Mouse (Mus musculus) fat pad, adult 2 months (tissue): ENCODE measurements around the gene Cc2d2a.

Experiments
- DNase-seq: peaks from one replicate; pipeline ENCODE4 v3.0.0-alpha.2; 2011; ENCODE audit warnings: low read depth, low spot score; ENCODE audit errors: extremely low read depth

The Cc2d2a gene

GRCm38 (mm10) chr5:43661997-43662961, at the start of gene Cc2d2a:
TSS of gene Cc2d2a (plus strand) at chr5:43662346.
- no peak for DNase-seq

- no peak for DNase-seq
Observed at GRCm38 (mm10) chr5:43621575-43622299, 40.4 kb upstream of the Cc2d2a start.

GRCm38 (mm10) chr5:43625407-43625806, 36.7 kb upstream of the Cc2d2a start:
- DNase-seq = no peak

- no peak for DNase-seq
Observed at GRCm38 (mm10) chr5:43634071-43634601, 28.0 kb upstream of the Cc2d2a start.

GRCm38 (mm10) chr5:43634602-43635081, 27.5 kb upstream of the Cc2d2a start:
- no peak for DNase-seq

- DNase-seq = no peak
Observed at GRCm38 (mm10) chr5:43645020-43645419, 17.1 kb upstream of the Cc2d2a start.

- DNase-seq = no peak
Observed at GRCm38 (mm10) chr5:43647098-43647774, 14.9 kb upstream of the Cc2d2a start.

- no peak for DNase-seq
Observed at GRCm38 (mm10) chr5:43661498-43661897, 648 bp upstream of the Cc2d2a start.

GRCm38 (mm10) chr5:43663531-43663930, 1.4 kb downstream of the Cc2d2a start:
- DNase-seq = no peak

- DNase-seq = no peak
Observed at GRCm38 (mm10) chr5:43665144-43665543, 3.0 kb downstream of the Cc2d2a start.

GRCm38 (mm10) chr5:43669118-43669645, 7.0 kb downstream of the Cc2d2a start:
- DNase-seq = no peak

- no peak for DNase-seq
Observed at GRCm38 (mm10) chr5:43672177-43672911, 10.2 kb downstream of the Cc2d2a start.

GRCm38 (mm10) chr5:43673083-43673482, 10.9 kb downstream of the Cc2d2a start:
- DNase-seq = no peak

- peak; percentile 47 for DNase-seq
Observed at GRCm38 (mm10) chr5:43685466-43685865, 23.3 kb downstream of the Cc2d2a start.

- no peak for DNase-seq
Observed at GRCm38 (mm10) chr5:43692489-43692888, 30.3 kb downstream of the Cc2d2a start.

GRCm38 (mm10) chr5:43697133-43697532, 35.0 kb downstream of the Cc2d2a start:
- no peak for DNase-seq

GRCm38 (mm10) chr5:43699240-43699639, 37.1 kb downstream of the Cc2d2a start:
- no peak for DNase-seq

GRCm38 (mm10) chr5:43721538-43722451, 59.6 kb downstream of the Cc2d2a start:
- DNase-seq = no peak

- DNase-seq = no peak
Observed at GRCm38 (mm10) chr5:43722452-43722783, 60.3 kb downstream of the Cc2d2a start.
